Mouse (Mus musculus) embryo, embryonic 10 days (tissue): ENCODE measurements around the gene Ulk4.
A peak's percentile ranks its signal among the peaks of the same experiment; 100 is the strongest.
"Not testable (repeated sequence)": the region's sequence is repeated elsewhere in the genome, so short reads cannot be mapped to it uniquely, and the experiment has no call there.

Source experiments
- DNase-seq: peaks from one replicate; pipeline ENCODE4 v3.0.0-alpha.2; 2015; ENCODE audit warnings: low spot score

Gene Ulk4

GRCm38 (mm10) chr9:120933886-120934758 is 342.9 kb downstream of the Ulk4 start:
- peak; percentile 74 for DNase-seq

DNA sequence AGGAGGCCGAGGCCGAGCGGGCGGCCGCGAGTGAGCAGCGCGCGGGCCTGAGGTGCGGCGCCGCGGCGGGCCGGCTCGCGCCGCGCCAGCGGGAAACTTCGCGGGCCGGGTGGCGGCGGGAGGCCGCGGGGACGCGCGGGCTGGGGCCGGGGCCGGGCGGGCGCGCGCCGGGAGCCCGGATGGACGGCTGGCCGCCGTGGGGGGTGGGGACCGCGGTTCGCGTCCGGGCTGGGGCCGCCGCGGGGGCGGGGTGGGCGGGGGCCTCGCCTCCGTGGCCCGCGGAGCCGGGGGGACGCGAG is 343.5 kb downstream of the Ulk4 start:
- DNase-seq = no peak

GRCm38 (mm10) chr9:120932797-120933586 is 344.0 kb downstream of the Ulk4 start:
- DNase-seq = peak; percentile 95

DNA sequence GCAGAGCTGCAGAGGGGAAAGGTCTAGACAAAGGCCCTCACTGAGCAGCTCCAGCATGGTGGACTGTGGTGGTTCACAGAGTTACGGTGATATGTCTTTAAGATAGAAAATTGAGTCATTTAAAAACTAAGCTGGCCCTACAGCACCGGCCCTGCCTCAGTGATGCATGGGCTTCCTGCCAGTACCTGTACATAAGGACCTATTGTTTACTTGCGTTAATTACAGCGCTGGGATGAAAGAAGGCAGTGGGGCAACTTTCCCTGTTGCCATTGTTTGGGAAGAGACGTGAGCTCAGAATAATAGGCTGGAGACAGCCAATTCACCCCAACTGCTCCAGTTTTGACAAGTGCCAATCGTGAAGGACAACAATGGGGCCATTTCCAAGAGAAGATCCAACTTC is 344.6 kb downstream of the Ulk4 start:
- DNase-seq = peak; percentile 36

DNA sequence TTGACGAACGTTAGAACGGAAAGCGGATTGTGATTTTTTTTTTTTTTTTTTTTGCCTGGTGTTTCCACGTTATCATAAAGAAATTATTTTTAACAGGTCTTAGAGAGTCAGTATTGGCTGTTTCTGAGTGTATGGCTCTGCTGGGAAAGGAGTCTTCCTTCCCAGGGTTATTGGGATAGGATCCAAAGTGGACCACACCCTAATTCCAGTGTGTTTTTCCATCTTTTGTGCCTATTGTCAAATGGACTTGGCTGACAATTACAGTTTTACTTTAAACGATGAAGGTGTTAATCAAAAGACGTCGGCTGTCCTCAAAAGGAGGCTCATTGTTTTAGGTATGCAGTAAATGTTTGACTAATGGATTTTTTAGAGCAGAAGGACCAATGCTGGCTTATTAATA is 346.2 kb downstream of the Ulk4 start:
- no peak for DNase-seq

DNA sequence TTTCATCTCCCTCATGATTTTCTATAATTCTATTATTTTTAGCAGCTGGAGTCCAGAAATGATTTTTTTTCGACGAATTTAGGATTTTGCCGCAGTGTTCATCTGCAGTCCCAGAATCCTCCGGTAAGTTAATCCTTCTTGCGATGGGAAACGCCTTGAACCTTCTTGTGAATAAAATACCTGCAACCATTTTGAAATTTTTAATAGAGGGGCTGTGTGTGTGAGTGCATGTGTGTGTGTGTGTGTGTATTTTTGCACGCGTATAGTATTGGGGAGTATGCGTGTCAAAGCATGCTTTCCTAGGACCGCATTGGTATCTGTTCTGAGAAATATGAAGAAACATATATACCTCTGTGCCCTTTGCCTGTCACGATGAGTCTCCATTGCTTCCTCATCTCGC is 347.0 kb downstream of the Ulk4 start:
- no peak for DNase-seq

DNA sequence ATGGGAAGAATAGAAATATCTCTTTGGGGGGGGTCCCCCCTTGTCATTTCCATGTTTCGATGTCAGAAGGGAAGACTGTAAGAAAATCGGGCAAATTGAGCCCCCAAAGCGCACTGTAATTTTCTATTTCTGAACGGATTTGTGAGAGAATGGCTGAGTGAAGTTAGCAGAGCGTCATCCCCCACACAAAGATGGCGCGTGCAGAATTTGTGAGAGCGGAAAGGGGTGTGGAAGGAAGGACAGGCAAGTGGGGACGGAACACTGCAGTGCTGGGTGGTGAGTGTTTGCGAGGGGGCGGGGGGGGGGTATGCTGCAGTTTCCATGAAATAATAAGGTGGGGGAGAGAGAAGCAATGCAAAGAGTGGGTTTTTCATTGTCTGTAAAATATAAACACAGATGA is 347.9 kb downstream of the Ulk4 start, which contains the start of gene Ctnnb1:
Gene Ctnnb1, plus strand, starts transcription at position 136 of the 400 bp plus-strand sequence.
- DNase-seq = no peak

- DNase-seq = peak; percentile 32
Observed at GRCm38 (mm10) chr9:120926939-120927606, 349.9 kb downstream of the Ulk4 start.

- DNase-seq = no peak
Observed at GRCm38 (mm10) chr9:120926126-120926525, 350.9 kb downstream of the Ulk4 start.

GRCm38 (mm10) chr9:120919130-120919529 is 357.9 kb downstream of the Ulk4 start:
- no peak for DNase-seq

DNA sequence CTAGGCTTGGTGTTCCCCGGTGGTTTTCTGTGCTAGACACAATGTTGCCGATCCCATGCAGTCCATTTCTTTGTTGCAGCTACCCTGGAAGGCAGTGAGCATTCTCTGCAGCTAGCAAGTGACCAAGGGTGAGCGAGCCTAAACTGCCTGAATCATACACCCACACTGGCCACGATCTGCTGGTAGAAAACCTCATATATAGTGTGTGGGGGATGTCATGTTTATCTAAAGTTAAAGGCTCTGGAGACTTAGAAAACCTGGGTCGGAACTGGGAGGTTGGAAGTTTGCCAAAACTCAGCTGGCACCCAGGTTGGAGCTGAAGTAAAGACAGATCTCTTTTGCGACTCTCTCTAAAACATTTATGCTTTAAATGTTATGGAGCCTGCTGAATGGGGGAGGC is 358.4 kb downstream of the Ulk4 start:
- DNase-seq = no peak

GRCm38 (mm10) chr9:120918211-120918610 is 358.8 kb downstream of the Ulk4 start:
- no peak for DNase-seq

GRCm38 (mm10) chr9:120917619-120918018 is 359.4 kb downstream of the Ulk4 start:
- DNase-seq = not testable (repeated sequence)

GRCm38 (mm10) chr9:120914877-120915459 is 362.0 kb downstream of the Ulk4 start:
- no peak for DNase-seq

DNA sequence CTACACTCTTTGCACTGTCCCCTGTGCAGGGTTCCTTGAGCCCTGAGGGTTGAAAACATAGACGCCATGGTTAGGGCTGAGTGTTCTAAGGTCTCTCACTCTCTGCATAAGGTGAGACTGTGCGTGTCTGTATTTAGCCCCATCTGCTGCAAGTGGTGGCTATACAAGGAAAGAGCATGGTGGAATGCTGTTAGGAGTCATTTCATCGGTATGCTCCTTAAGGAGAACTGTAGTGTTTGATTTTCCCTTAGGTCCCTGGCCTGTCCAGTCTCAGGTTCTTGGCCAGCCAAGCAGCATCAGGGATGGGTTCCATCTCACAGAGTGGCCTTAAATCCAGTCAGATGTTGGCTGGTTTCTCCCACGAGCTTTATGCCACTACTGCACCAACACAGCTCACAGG is 362.6 kb downstream of the Ulk4 start:
- no peak for DNase-seq

GRCm38 (mm10) chr9:120913152-120913551 is 363.8 kb downstream of the Ulk4 start:
- no peak for DNase-seq

DNA sequence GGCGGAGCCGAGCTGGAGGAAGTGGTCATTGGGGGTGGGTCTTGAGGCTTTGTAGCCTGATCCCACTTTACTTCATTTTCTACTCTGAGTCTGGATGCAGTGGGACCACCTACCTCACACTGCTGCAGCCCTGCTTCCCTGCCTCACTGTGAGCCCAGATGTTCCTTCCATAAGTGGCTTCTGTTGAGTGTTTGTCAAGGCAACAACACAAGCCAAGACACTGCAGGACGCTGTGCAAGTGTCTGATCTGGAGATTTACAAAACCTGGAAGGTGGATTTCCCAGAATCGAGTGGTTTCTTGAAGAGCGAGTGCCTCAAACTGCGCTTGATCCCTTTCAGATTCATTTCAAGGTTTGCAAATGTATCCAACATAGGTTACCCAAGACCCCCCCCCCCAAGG is 368.5 kb downstream of the Ulk4 start:
- no peak for DNase-seq
